Mouse (Mus musculus) G1E-ER4 (cell line): ENCODE measurements around the gene H2-T3. TPM values are rescaled to one million over a fixed set of nuclear protein-coding genes. Genes with fewer than 3 reads are reported as not detected.

Source experiments
- GATA1 ChIP-seq: IDR thresholded peaks from one replicate; pipeline ENCODE4 v1.8.0; 2012; ENCODE audit warnings: low read length, inconsistent platforms
- polyA plus RNA-seq: library from polyadenylated mRNA; stranded (reverse); fragments of >175 nt; gene quantifications from 2 replicates; pipeline ENCODE4 v1.2.3, GENCODE M21; 2012

The H2-T3 gene
- polyA plus RNA-seq, 1 experiment, result not detected

GRCm38 (mm10) chr17:36192371-36192770 is 2.3 kb upstream of the H2-T3 start:
- no peak for TF ChIP-seq GATA1

GRCm38 (mm10) chr17:36189491-36190168 is 457 bp downstream of the H2-T3 start:
- TF ChIP-seq GATA1, result no peak

- no peak for TF ChIP-seq GATA1
Measured at GRCm38 (mm10) chr17:36187540-36187939, 2.5 kb downstream of the H2-T3 start.

- TF ChIP-seq GATA1, result no peak
Measured at GRCm38 (mm10) chr17:36182212-36182611, 7.9 kb downstream of the H2-T3 start.

GRCm38 (mm10) chr17:36170287-36170814 is 19.7 kb downstream of the H2-T3 start:
- no peak for TF ChIP-seq GATA1

GRCm38 (mm10) chr17:36169753-36170152 is 20.3 kb downstream of the H2-T3 start:
- no peak for TF ChIP-seq GATA1

- TF ChIP-seq GATA1, result no peak
Measured at GRCm38 (mm10) chr17:36168039-36168652, 21.9 kb downstream of the H2-T3 start, which contains the start of gene Gm8909. Gene Gm8909, minus strand, starts transcription at chr17:36168537.

GRCm38 (mm10) chr17:36167306-36168038 is 22.6 kb downstream of the H2-T3 start:
- TF ChIP-seq GATA1, result no peak

GRCm38 (mm10) chr17:36161129-36162051 is 28.7 kb downstream of the H2-T3 start:
- no peak for TF ChIP-seq GATA1

GRCm38 (mm10) chr17:36154271-36155149 is 35.6 kb downstream of the H2-T3 start:
- no peak for TF ChIP-seq GATA1

- TF ChIP-seq GATA1, result no peak
Measured at GRCm38 (mm10) chr17:36145111-36145860, 44.8 kb downstream of the H2-T3 start.

Other genes with a start within 250 kb of the H2-T3 start
- 160 and 207 TPM in 2 replicates for gene Abcf1, start 220.5 kb downstream of the H2-T3 start, polyA plus RNA-seq
- 117 and 120 TPM in 2 replicates for gene Gnl1, start 210.4 kb downstream of the H2-T3 start, polyA plus RNA-seq
- gene Prr3, start 210.1 kb downstream of the H2-T3 start, polyA plus RNA-seq, result 37.1 and 43.4 TPM in 2 replicates
- 0.12 and 0.15 TPM in 2 replicates for gene H2-T24, start 169.7 kb downstream of the H2-T3 start, polyA plus RNA-seq
- 4.8 and 5.6 TPM in 2 replicates for gene H2-T23, start 157.4 kb downstream of the H2-T3 start, polyA plus RNA-seq
- gene H2-T22, start 147.5 kb downstream of the H2-T3 start, polyA plus RNA-seq, result 4.0 and 6.0 TPM in 2 replicates
- gene Gm6034, start 147.3 kb downstream of the H2-T3 start, polyA plus RNA-seq, result not detected in 2 replicates
- not detected in 2 replicates for gene Gm11127, start 131.9 kb downstream of the H2-T3 start, polyA plus RNA-seq
- gene Gm19684, start 68.6 kb downstream of the H2-T3 start, polyA plus RNA-seq, result 0.03 TPM in 1 of 2 replicates, not detected in the other
- gene Gm7030, start 60.9 kb downstream of the H2-T3 start, polyA plus RNA-seq, result not detected in 2 replicates
- not detected in 2 replicates for gene Gm8909, start 21.8 kb downstream of the H2-T3 start, polyA plus RNA-seq
- 62.5 and 118 TPM in 2 replicates for gene Rpp21, start 67.8 kb upstream of the H2-T3 start, polyA plus RNA-seq
- gene Trim39, start 82.0 kb upstream of the H2-T3 start, polyA plus RNA-seq, result 5.4 and 5.5 TPM in 2 replicates
- not detected in 2 replicates for gene H2-M10.2, start 96.2 kb upstream of the H2-T3 start, polyA plus RNA-seq
- not detected in 2 replicates for gene H2-M10.1, start 135.9 kb upstream of the H2-T3 start, polyA plus RNA-seq
- not detected in 2 replicates for gene H2-M10.3, start 178.1 kb upstream of the H2-T3 start, polyA plus RNA-seq